Mouse (Mus musculus) brain, embryonic 14.5 days (tissue): Measurements from ENCODE around the gene Stk38. TPM values are rescaled to one million over a fixed set of nuclear protein-coding genes. Genes with fewer than 3 reads are reported as not detected.
"Not testable (repeated sequence)": the region's sequence is repeated elsewhere in the genome, so short reads cannot be mapped to it uniquely, and the experiment has no call there.

Experiments
- DNase-seq: peaks from one replicate; pipeline ENCODE4 v3.0.0-alpha.2; 2011; ENCODE audit warnings: low read depth
- CTCF ChIP-seq: fragments of 200-500 bp; IDR thresholded peaks from 2 replicates; pipeline ENCODE4 v1.5.1; 2012; ENCODE audit warnings: inconsistent platforms, mild to moderate bottlenecking, moderate library complexity, borderline replicate concordance; ENCODE audit not compliant: insufficient read depth, insufficient read length; ENCODE audit errors: extremely low read depth
- POLR2A ChIP-seq: fragments of 200-500 bp; IDR thresholded peaks from 2 replicates; pipeline ENCODE4 v1.6.1; 2012; ENCODE audit warnings: mild to moderate bottlenecking, inconsistent platforms, borderline replicate concordance; ENCODE audit not compliant: poor library complexity, insufficient read depth, insufficient read length, severe bottlenecking; ENCODE audit errors: extremely low read depth
- polyA plus RNA-seq: library from polyadenylated mRNA; depleted of rRNA; stranded (reverse); fragments of >200 nt; gene quantifications from 2 replicates; pipeline ENCODE4 v1.2.3, GENCODE M21; 2012

Stk38 gene
- polyA plus RNA-seq, 1 experiment = 125 TPM

DNA sequence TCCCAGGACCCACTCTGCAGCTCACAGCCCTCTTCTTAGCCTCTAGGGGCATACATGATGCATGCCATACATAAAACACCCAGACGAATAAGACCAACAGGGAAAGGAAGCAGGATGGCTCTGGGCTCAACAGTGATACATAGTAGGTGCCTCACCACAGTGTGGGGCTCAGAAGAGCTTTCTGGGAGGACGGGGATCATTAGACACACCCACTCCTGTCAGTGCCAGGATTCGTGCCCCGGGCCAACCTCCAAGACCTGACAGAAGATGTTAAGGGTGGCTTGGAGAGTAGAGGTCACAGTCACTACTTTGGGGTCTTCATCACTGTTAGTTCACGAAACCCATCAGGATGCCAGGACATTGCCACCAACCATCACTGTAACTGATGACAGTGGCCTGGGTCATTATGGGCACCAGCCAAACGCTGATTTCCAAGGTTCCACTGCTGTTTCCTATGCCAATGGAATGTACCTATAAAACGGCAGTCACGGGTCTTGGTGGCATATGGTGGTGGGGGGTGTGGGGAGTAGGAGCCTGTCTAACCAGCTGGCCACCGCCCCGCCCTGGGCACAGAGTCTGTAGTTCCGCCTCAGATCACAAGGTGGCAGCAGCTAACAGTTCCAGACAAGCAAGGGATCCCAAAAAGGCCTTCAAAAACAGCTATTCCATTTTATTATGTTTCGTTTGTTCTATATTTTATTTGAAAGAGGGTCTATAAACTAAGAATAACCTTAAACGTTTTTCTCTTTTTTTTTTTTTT, 41.1 kb upstream of the Stk38 start:
- DNase-seq = peak; percentile 90
- no peak for TF ChIP-seq POLR2A
- TF ChIP-seq CTCF = peak; percentile 89

GRCm38 (mm10) chr17:29047697-29048514, 40.1 kb upstream of the Stk38 start:
- DNase-seq = no peak
- TF ChIP-seq CTCF (no peak), POLR2A (no peak)

DNA sequence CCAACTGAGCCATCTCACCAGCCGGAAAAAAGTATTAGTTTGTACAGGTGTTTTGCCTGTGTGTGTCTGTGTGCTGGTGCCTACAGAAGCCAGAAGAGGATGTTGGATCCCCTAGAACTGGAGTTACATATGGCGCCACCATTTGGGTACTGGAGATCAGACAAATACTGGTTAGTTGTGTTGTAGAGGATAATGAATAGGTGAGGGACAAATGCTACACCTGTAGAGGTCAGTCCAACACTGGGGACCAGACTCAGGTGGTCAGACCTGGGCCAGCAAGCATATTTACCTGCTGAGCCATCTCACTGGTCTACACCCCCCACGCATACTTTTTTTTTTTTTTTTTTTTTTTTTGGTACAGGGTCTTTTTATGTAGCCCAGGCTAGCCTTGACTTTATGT, 39.1 kb upstream of the Stk38 start:
- no peak for TF ChIP-seq CTCF
- TF ChIP-seq POLR2A = no peak
- DNase-seq = no peak

- DNase-seq = no peak
- TF ChIP-seq POLR2A (no peak), CTCF (no peak)
Measured at GRCm38 (mm10) chr17:29045741-29046530, 38.1 kb upstream of the Stk38 start.

DNA sequence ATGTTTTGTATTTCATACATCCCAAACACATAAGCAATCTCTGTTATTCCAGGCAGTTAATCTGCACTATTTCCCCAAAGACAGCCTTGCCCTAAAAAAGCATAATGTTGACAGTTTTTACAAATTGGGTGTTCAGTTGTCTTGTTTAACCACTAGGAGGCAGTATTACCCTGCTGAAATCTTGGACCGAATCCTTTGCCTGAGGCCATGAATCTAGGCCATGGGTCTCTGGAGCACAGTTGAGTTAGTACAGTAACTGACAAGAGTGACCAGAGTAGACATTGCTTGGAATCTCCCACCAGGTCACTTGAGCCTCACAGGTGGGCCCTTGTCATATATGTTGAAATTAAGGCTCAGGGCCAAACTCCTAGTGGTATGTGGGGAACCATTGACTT, 37.1 kb upstream of the Stk38 start:
- peak; percentile 61 for DNase-seq
- no peak for TF ChIP-seq POLR2A
- TF ChIP-seq CTCF = peak; percentile 50; the same call in 1 of the 2 replicates

DNA sequence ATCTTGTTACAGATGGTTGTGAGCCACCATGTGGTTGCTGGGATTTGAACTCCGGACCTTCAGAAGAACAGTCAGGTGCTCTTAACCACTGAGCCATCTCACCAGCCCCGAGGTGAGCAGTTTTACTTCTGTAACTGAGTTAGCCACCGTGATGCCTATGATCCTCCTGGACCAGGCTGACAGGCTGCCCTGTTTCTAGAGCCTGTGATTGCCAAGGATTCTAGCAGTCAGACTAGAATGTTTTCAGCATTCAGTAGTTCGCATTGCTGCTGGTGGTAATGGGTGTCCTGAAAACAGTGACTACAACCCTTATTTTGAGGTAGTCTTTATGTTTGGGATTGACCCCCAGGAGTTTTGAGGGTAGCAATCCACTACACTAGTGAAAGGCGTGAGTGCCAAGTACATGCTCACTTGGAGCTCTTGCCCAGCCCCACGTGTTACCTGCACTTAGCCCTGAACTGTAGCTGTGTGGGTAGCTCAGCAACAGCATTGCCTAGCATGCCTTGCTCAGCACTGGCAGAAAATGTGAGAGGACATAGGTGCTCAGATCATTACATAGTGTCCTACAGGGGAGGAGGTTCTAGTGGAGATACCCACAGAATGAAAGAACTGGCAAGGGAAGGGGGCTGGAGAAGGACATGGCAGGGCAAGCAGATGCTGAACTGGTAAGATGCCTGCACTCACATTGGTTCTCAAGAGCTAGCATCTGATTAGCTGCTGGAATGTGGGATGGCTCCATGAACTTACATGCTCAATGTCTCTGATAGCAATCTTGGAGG, 36.5 kb upstream of the Stk38 start:
- no peak for DNase-seq
- TF ChIP-seq CTCF = no peak
- TF ChIP-seq POLR2A = no peak

DNA sequence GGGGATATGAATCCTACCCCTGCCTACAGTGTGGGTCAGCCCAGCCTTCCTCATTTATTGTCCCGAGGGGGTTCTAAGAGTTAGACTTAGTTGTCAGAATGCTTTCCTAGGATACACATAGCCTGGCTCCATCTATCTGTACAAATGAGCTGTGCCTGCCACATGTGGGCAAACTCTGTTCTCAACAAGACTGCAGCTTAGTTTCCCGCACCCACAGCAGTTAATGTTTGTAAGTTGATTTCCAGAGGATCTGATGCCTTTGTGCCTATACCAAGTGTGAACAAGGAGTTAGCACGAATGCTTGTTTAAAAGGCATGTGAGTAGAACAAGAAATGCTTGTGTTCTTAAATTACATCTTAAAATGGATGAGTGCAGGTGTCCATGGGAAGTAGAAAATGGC, 35.8 kb upstream of the Stk38 start:
- TF ChIP-seq CTCF = no peak
- TF ChIP-seq POLR2A = no peak
- DNase-seq = no peak

GRCm38 (mm10) chr17:29042569-29042968, 34.8 kb upstream of the Stk38 start:
- TF ChIP-seq POLR2A (no peak), CTCF (no peak)
- DNase-seq = no peak

DNA sequence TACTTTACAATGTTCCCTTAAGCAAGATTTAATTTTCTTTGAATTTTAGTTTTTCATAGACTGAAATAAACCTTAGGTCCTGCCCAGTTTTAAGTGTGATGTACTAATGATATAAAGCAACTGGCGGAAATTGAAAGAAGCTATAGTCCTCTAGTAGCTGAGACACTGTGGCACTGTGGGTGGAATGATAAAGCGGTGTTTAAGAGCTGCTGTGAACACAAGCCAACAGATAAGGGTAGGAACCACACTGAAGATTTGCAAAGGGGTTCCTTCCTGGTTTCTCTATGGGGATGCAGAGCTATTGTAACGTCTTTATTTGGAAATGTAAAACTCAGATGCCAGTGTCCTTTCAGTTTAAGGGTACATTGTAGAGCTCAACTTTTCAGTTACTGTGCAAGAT, 33.8 kb upstream of the Stk38 start:
- DNase-seq = not testable (repeated sequence)

DNA sequence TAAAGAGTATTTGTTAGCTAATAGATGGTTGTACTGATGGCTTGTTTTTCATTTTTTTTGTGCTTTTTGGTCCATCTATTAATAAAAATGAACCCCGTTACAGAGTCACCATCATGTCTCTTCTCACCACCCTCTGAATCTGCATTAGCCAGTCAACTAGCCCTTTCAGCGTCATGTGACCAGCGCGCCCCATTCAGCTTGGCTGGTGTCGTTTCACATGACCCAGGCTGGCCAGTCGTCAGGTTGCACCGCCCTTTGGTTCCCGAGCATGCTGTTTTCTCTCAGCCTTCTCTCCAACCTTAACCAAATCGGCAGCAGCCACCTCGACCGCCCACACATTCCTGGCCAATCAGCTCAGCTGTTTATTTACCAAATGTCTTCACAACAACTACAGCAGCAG, 31.6 kb upstream of the Stk38 start:
- TF ChIP-seq POLR2A (no peak), CTCF (no peak)
- no peak for DNase-seq

DNA sequence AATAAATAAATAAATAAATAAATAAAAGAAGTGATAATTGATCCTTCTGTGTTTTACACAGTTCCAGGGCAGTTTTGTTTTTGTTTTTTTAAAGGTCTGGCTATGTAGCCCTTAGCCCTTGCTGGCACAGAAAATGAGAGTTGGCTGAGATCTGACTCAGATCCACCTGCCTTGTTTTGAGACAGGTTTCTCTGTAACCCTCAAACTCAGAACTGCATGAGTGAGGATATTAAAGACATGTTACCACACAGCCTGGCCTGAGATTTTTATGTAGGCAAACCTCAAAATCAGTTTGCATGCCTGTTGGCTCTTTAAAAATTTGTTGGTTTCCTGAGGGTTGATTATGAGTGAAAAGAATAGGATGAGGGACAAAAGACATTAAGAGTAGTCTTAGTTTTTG, 27.7 kb upstream of the Stk38 start:
- DNase-seq = no peak
- TF ChIP-seq POLR2A (no peak), CTCF (no peak)
